Mouse (Mus musculus): ENCODE measurements at regions not wholly inside any gene's neighbourhood (a gene's known extent, or its start where the extent isn't known, plus 50 kb on each side); places are given as distances from the start of the nearest gene placed in this dataset.

DNA sequence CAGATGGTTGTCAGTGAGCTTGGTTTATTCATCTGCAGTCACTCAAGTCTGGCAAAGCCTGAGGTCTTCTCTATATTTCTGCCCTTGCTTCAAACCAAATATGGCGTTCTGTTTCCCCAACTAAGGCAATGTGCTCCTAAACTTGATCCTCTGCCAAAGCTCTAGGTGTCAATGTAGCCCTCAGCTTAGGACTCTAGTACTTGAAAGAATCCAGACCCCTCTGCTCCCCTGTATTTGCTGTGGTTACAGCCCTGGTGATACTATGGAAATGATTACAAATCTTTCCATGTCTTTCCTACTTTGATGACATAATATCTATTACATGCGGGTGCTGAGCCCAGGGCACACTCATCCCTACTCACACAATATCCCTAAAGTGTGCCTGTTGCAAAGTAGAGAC, 672.9 kb upstream of the Tbl1xr1 start:
- TF ChIP-seq CTCF (IDR thresholded peaks at IDR 0.05; ENCODE audit: low read depth), result no peak
- no peak for TF ChIP-seq EP300 (IDR thresholded peaks at IDR 0.05; ENCODE audit: low read depth)

Data from liver, embryonic 14.5 days (tissue).